Mouse (Mus musculus) adrenal gland, postnatal 36 days (tissue): Measurements from ENCODE around the gene Fam131a. TPM values are rescaled to one million over a fixed set of nuclear protein-coding genes. Genes with fewer than 3 reads are reported as not detected.

Experiments
- DNase-seq, 2 experiments: peaks; one replicate each; pipeline ENCODE4 v3.0.0; 2021; ENCODE audit warnings: mixed read lengths in 1 of 2
- total RNA-seq, 2 experiments: library from RNA; stranded (reverse); gene quantifications; 2 replicates each; pipeline ENCODE4 v1.2.3; 2021

Fam131a gene
- total RNA-seq, 2 experiments from 2014 or later = 13.5 to 15.0 TPM

- DNase-seq = peak; percentile 75 to 80
These were observed 53.6 kb downstream of the Fam131a start for GRCm38 (mm10) chr16:20746641-20747040.

- no peak for DNase-seq
These were observed 57.5 kb downstream of the Fam131a start for GRCm38 (mm10) chr16:20750518-20750917.

Other genes with a start within 250 kb of the Fam131a start
- 10 to 100 TPM; 62.4 to 62.6 TPM for gene Eif2b5, start 194.4 kb upstream of the Fam131a start, total RNA-seq
- 10 to 100 TPM; 40.7 to 45.2 TPM for gene Dvl3, start 176.3 kb upstream of the Fam131a start, total RNA-seq
- 100 to 1,000 TPM; 279 to 383 TPM for gene Ap2m1, start 157.8 kb upstream of the Fam131a start, total RNA-seq
- 10 to 100 TPM; 86.0 to 95.3 TPM for gene Abcf3, start 144.7 kb upstream of the Fam131a start, total RNA-seq
- 1 to 10 TPM; 1.4 to 1.6 TPM for gene Vwa5b2, start 103.8 kb upstream of the Fam131a start, total RNA-seq
- 1 to 10 TPM; 9.5 to 10.0 TPM for gene Eef1akmt4, start 81.6 kb upstream of the Fam131a start, total RNA-seq
- gene Gm49333, start 81.6 kb upstream of the Fam131a start, total RNA-seq = under 1 TPM in 1 of 2 experiments, not detected in 1; 0.26 TPM
- 10 to 100 TPM; 26.9 to 29.8 TPM for gene Alg3, start 81.5 kb upstream of the Fam131a start, total RNA-seq
- 100 to 1,000 TPM in 1 of 2 experiments, 10 to 100 TPM in 1; 25.3 to 128 TPM for gene Camk2n2, start 72.0 kb upstream of the Fam131a start, total RNA-seq
- gene Ece2, start 63.4 kb upstream of the Fam131a start, total RNA-seq = 10 to 100 TPM in 1 of 2 experiments, 1 to 10 TPM in 1; 8.9 to 17.5 TPM
- 100 to 1,000 TPM; 288 to 322 TPM for gene Psmd2, start 41.6 kb upstream of the Fam131a start, total RNA-seq
- 100 to 1,000 TPM; 352 to 397 TPM for gene Eif4g1, start 24.9 kb upstream of the Fam131a start, total RNA-seq
- 10 to 100 TPM; 37.0 to 56.4 TPM for gene Polr2h, start 24.4 kb downstream of the Fam131a start, total RNA-seq
- gene Clcn2, start 24.5 kb downstream of the Fam131a start, total RNA-seq = 10 to 100 TPM; 19.3 to 66.2 TPM
- gene Chrd, start 39.9 kb downstream of the Fam131a start, total RNA-seq = 10 to 100 TPM; 10.4 to 10.6 TPM
- gene Thpo, start 41.3 kb downstream of the Fam131a start, total RNA-seq = 1 to 10 TPM; 1.3 to 1.5 TPM